Mouse (Mus musculus) liver, adult 2 months (tissue): ENCODE data around the gene Tomm7. TPM values are rescaled to one million over a fixed set of nuclear protein-coding genes. Genes with fewer than 3 reads are reported as not detected.
"Not testable (repeated sequence)": the region's sequence is repeated elsewhere in the genome, so short reads cannot be mapped to it uniquely, and the experiment has no call there.

ENCODE experiments used
- DNase-seq: peaks from one replicate; pipeline ENCODE4 v3.0.0-alpha.2; 2011; ENCODE audit warnings: low read depth, low spot score; ENCODE audit errors: extremely low read depth
- H3K27ac ChIP-seq: fragments of 200-500 bp; replicated peaks from 2 replicates; pipeline ENCODE4 v1.5.1; 2012; ENCODE audit warnings: low read depth, mild to moderate bottlenecking, control low read depth, inconsistent platforms, low read length; ENCODE audit not compliant: insufficient read depth
- H3K27me3 ChIP-seq: fragments of 200-500 bp; 2 replicates; pipeline ENCODE4 v1.6.1; 2012; ENCODE audit warnings: mild to moderate bottlenecking, moderate library complexity, low read length, inconsistent platforms; ENCODE audit not compliant: control insufficient read depth, insufficient read depth
- H3K36me3 ChIP-seq: fragments of 200-500 bp; 2 replicates; pipeline ENCODE4 v1.6.1; 2012; ENCODE audit warnings: low read length, inconsistent platforms; ENCODE audit not compliant: control insufficient read depth, insufficient read depth
- H3K4me1 ChIP-seq: fragments of 200-500 bp; 2 replicates; pipeline ENCODE4 v1.6.1; 2011; ENCODE audit warnings: low read length; ENCODE audit not compliant: control insufficient read depth, insufficient read depth
- H3K4me3 ChIP-seq: fragments of 200-500 bp; 2 replicates; pipeline ENCODE4 v1.5.1; 2011; ENCODE audit warnings: low read depth, mild to moderate bottlenecking, control low read depth, low read length, moderate library complexity; ENCODE audit not compliant: insufficient read depth
- H3K79me2 ChIP-seq: fragments of 200-500 bp; 2 replicates; pipeline ENCODE4 v1.6.1; 2012; ENCODE audit warnings: inconsistent platforms, mild to moderate bottlenecking, low read length, moderate library complexity; ENCODE audit not compliant: control insufficient read depth, insufficient read depth
- H3K9ac ChIP-seq: fragments of 200-500 bp; 2 replicates; pipeline ENCODE4 v1.6.1; 2012; ENCODE audit warnings: low read depth, mild to moderate bottlenecking, control low read depth, inconsistent platforms, low read length
- CTCF ChIP-seq: fragments of 200-500 bp; IDR thresholded peaks from 2 replicates; pipeline ENCODE4 v1.5.1; 2011; ENCODE audit warnings: low read depth, low read length, control low read depth
- POLR2A ChIP-seq: fragments of 200-500 bp; IDR thresholded peaks from 2 replicates; pipeline ENCODE4 v1.6.1; 2011; ENCODE audit warnings: low read length, control low read depth; ENCODE audit not compliant: insufficient read depth; ENCODE audit errors: extremely low read depth
- WGBS: fragments of 180-500 bp; shearing (Covaris S2); methylation state at CpG from one replicate; pipeline ENCODE4 v1.1.7; 2018; 5-methylcytosine and 5-hydroxymethylcytosine counted together
- polyA plus RNA-seq: library from polyadenylated mRNA; depleted of rRNA; stranded (reverse); fragments of >200 nt; gene quantifications from 2 replicates; pipeline ENCODE4 v1.2.3, GENCODE M21; 2012
- total RNA-seq: library from RNA; depleted of rRNA; stranded (reverse); fragments of >200 nt; gene quantifications from 2 replicates; pipeline ENCODE4 v1.2.3, GENCODE M21; 2014

Tomm7 gene
- total and polyA plus RNA-seq, 2 experiments: 31.0 to 66.2 TPM

- Histone ChIP-seq H3K36me3 (peaks cover 4% of the 10 kb centered on the region; the same call in 1 of the 2 replicates), H3K27me3 (peaks cover 8% of the 10 kb centered on the region; the same call in 1 of the 2 replicates), H3K4me3 (peak overlapping the region; percentile 95), H3K27ac (no peak overlapping the region; the same call in 1 of the 2 replicates), H3K79me2 (no peaks in the 10 kb centered on the region), H3K9ac (peak overlapping the region; percentile 85), H3K4me1 (peaks cover 2% of the 10 kb centered on the region)
- under 1% methylated on average over 60 of the region's 61 CpGs for WGBS
- peak; percentile 40 for DNase-seq
- TF ChIP-seq POLR2A (0 out of 2 replicates have a peak, but pooled peaks have one; percentile 10), CTCF (peak; percentile 68)
Measured at GRCm38 (mm10) chr5:23850345-23851159, 6.6 kb upstream of the Tomm7 start.

- Histone ChIP-seq H3K9ac (no peak overlapping the region), H3K36me3 (peaks cover 7% of the 10 kb centered on the region), H3K27ac (no peak overlapping the region), H3K4me3 (no peak overlapping the region), H3K79me2 (no peaks in the 10 kb centered on the region; the same call in 1 of the 2 replicates), H3K4me1 (peaks cover 3% of the 10 kb centered on the region), H3K27me3 (0 out of 2 replicates have a peak, but pooled peaks cover 2% of the 10 kb centered on the region)
- 92% methylated on average over 3 of the region's 3 CpGs for WGBS
- DNase-seq: no peak
- TF ChIP-seq CTCF (no peak), POLR2A (no peak)
Measured at GRCm38 (mm10) chr5:23845141-23845540, 1.2 kb upstream of the Tomm7 start.

GRCm38 (mm10) chr5:23844531-23844841, 525 bp upstream of the Tomm7 start:
- no peak overlapping the region for H3K27ac ChIP-seq
- no peak for DNase-seq
- H3K36me3 ChIP-seq: peaks cover 8% of the 10 kb centered on the region
- H3K4me1 ChIP-seq: 0 out of 2 replicates have a peak, but pooled peaks cover 3% of the 10 kb centered on the region
- no peak overlapping the region for H3K9ac ChIP-seq
- TF ChIP-seq POLR2A: no peak
- no peak for TF ChIP-seq CTCF
- 13% methylated on average over 7 of the region's 7 CpGs for whole genome bisulfite sequencing
- H3K4me3 ChIP-seq: no peak overlapping the region
- H3K27me3 ChIP-seq: 0 out of 2 replicates have a peak, but pooled peaks cover 2% of the 10 kb centered on the region
- no peaks in the 10 kb centered on the region; the same call in 1 of the 2 replicates for H3K79me2 ChIP-seq

- Histone ChIP-seq H3K9ac (no peak overlapping the region), H3K36me3 (peaks cover 16% of the 10 kb centered on the region), H3K4me1 (0 out of 2 replicates have a peak, but pooled peaks cover 3% of the 10 kb centered on the region), H3K4me3 (no peak overlapping the region), H3K27me3 (no peaks in the 10 kb centered on the region), H3K27ac (no peak overlapping the region), H3K79me2 (no peaks in the 10 kb centered on the region; the same call in 1 of the 2 replicates)
- DNase-seq: no peak
- 81% methylated on average over 7 of the region's 7 CpGs for WGBS
- TF ChIP-seq POLR2A (no peak), CTCF (no peak)
Measured at GRCm38 (mm10) chr5:23838158-23838557, 5.8 kb downstream of the Tomm7 start.

- H3K36me3 ChIP-seq, H3K27ac ChIP-seq, H3K4me3 ChIP-seq, H3K9ac ChIP-seq, H3K27me3 ChIP-seq, H3K4me1 ChIP-seq, H3K79me2 ChIP-seq, DNase-seq: not testable (repeated sequence)
- 49% methylated on average over 1 of the region's 1 CpGs for WGBS
Measured at GRCm38 (mm10) chr5:23835691-23836090, 8.3 kb downstream of the Tomm7 start.

- H3K79me2 ChIP-seq: no peaks in the 10 kb centered on the region
- H3K27ac ChIP-seq: no peak overlapping the region
- no peaks in the 10 kb centered on the region for H3K4me1 ChIP-seq
- WGBS: 31% methylated on average over 58 of the region's 58 CpGs
- H3K36me3 ChIP-seq: no peaks in the 10 kb centered on the region
- no peak overlapping the region for H3K9ac ChIP-seq
- H3K27me3 ChIP-seq: peaks cover 4% of the 10 kb centered on the region
- H3K4me3 ChIP-seq: no peak overlapping the region
- no peak for TF ChIP-seq POLR2A
- TF ChIP-seq CTCF: no peak
- DNase-seq: no peak
Measured at GRCm38 (mm10) chr5:23830897-23831752, 12.8 kb downstream of the Tomm7 start.
